Mouse (Mus musculus) intestine, postnatal 0 days (tissue): ENCODE results near the gene Gm15128. TPM values are rescaled to one million over a fixed set of nuclear protein-coding genes. Genes with fewer than 3 reads are reported as not detected.
"Not testable (repeated sequence)": the region's sequence is repeated elsewhere in the genome, so short reads cannot be mapped to it uniquely, and the experiment has no call there.

Experiments
- ATAC-seq: fragments of 200-750 bp; cut with Nextera tagmentation; 2 replicates; pipeline ENCODE4 v1.8.0; 2017; ENCODE audit warnings: mild to moderate bottlenecking, moderate TSS enrichment, moderate library complexity
- H3K27ac ChIP-seq: fragments of 300-500 bp; sonication (generic); 2 replicates; pipeline ENCODE4 v1.5.1; 2014; ENCODE audit warnings: mild to moderate bottlenecking, low read depth, low read length, moderate library complexity
- H3K27me3 ChIP-seq: fragments of 300-500 bp; sonication (generic); replicated peaks from 2 replicates; pipeline ENCODE4 v1.6.1; 2014; ENCODE audit warnings: low read length, mixed read lengths; ENCODE audit not compliant: control insufficient read depth, insufficient read depth
- H3K36me3 ChIP-seq: fragments of 300-500 bp; sonication (generic); 2 replicates; pipeline ENCODE4 v1.6.1; 2014; ENCODE audit warnings: mild to moderate bottlenecking, moderate library complexity; ENCODE audit not compliant: control insufficient read depth, insufficient read depth
- H3K4me1 ChIP-seq: fragments of 300-500 bp; sonication (generic); replicated peaks from 2 replicates; pipeline ENCODE4 v1.6.1; 2014; ENCODE audit warnings: antibody characterized with exemption, low read length, mixed read lengths; ENCODE audit not compliant: control insufficient read depth, insufficient read depth
- H3K4me2 ChIP-seq: fragments of 300-500 bp; sonication (generic); replicated peaks from 2 replicates; pipeline ENCODE4 v1.6.1; 2014; ENCODE audit warnings: low read depth, mild to moderate bottlenecking, moderate library complexity
- H3K4me3 ChIP-seq: fragments of 300-500 bp; sonication (generic); 2 replicates; pipeline ENCODE4 v1.5.1; 2014; ENCODE audit warnings: low read depth, low read length
- H3K9ac ChIP-seq: fragments of 300-500 bp; sonication (generic); 2 replicates; pipeline ENCODE4 v1.6.1; 2014; ENCODE audit warnings: mild to moderate bottlenecking, low read depth, low read length
- H3K9me3 ChIP-seq: fragments of 300-500 bp; sonication (generic); 2 replicates; pipeline ENCODE4 v1.6.1; 2016; ENCODE audit warnings: mixed run types; ENCODE audit not compliant: control insufficient read depth
- WGBS: fragments of 180-500 bp; shearing (Covaris S2); extraction: QIAGEN DNeasy Blood & Tissue Kit; methylation state at CpG from one replicate; pipeline ENCODE4 v1.1.7; 2014; 5-methylcytosine and 5-hydroxymethylcytosine counted together
- polyA plus RNA-seq: library from polyadenylated mRNA; unstranded; fragments of >200 nt; fragmentation: Nextera tagmentation; extraction: Ambion mirVana; gene quantifications from 2 replicates; pipeline ENCODE4 v1.2.1, GENCODE M21; 2015

Gene Gm15128
- not detected in 2 replicates for polyA plus RNA-seq

GRCm38 (mm10) chrX:147765691-147766090 lies at the start of gene Gm15128:
Gene Gm15128 (plus strand): TSS chrX:147765991.
- not testable (repeated sequence) for H3K27me3 ChIP-seq, H3K9me3 ChIP-seq, H3K4me1 ChIP-seq, H3K9ac ChIP-seq, H3K4me3 ChIP-seq, H3K27ac ChIP-seq, H3K4me2 ChIP-seq, ATAC-seq, H3K36me3 ChIP-seq
- WGBS = 80% methylated on average over 7 of the region's 7 CpGs

Other genes starting within 250 kb of the Gm15128 start
- 2.1 and 2.9 TPM in 2 replicates for gene Lrch2, start 211.9 kb upstream of the Gm15128 start, polyA plus RNA-seq
- not detected in 2 replicates for gene Gm15080, start 227.0 kb downstream of the Gm15128 start, polyA plus RNA-seq